Mouse (Mus musculus) spleen, postnatal 36 days (tissue): ENCODE data around the gene Phospho2.

Experiments
- DNase-seq, 2 experiments: peaks; one replicate each; pipeline ENCODE4 v3.0.0; 2022; ENCODE audit warnings: low spot score in 2 of 2, mixed read lengths in 1 of 2

Gene Phospho2

DNA sequence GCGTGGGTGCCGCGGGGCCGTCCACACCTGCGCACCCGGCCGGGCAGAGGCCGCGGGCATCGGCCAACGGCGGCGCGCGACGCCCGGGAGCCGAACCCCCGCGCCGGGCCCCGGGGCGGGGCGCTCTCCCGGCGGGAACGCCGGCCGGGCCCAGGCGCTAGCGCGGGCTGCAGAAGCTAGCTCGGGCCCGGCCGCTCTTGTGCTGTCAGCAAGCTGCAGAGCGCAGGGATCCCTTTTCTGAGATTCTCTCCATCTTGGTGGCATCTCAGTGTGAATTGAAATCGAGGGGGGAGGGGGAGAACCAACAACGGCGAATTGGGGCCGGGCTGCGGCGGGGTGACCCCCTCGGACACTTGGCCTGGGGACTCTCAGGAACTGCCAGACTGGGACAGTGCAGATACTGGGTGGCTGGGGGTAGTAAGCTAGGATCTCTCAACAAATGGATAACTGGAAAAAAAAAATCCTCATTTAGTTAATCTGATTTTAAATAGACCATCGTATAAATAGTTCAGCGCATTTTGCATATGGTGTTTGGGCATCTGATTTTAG lies 33.8 kb downstream of the Phospho2 start:
- no peak for DNase-seq

DNA sequence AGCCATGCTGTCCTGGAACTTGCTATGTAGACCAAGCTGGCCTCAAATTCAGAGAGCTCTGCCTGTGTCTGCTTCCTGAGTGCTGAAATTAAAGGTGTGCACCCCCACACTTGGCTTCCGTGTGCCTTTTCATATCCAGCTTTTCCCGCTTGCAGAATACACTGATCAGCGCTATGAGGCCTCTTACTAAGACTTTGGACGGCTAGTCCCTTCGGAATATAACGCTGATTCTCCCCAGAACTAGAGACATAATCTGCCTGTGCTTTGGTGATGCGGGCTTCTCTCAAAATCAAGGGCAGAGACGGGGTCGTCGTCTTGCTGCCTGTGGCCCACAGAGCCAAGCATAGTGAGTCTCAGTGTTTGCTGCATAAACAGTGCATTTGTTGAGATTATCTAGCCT lies 36.5 kb downstream of the Phospho2 start:
- no peak for DNase-seq

DNA sequence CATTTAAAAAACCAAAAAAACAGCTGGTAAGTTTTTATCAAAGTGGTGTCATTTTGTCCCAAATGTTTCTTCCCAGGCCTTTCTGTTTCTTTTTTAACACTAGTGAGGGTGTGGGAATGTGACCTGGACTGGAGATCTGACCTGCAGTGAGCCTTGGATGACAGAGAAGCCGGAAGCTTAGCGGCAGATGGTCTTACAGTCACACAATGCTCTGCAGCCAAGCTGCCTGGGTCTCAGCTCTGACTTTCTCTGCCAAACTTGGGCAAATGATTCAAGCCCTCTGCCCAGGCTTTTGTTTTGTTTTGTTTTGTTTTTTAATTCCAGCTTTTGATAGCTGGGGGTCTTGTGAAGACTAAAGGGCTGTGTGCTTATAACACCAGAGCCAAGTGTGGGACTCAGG lies 37.0 kb downstream of the Phospho2 start:
- DNase-seq, result no peak

DNA sequence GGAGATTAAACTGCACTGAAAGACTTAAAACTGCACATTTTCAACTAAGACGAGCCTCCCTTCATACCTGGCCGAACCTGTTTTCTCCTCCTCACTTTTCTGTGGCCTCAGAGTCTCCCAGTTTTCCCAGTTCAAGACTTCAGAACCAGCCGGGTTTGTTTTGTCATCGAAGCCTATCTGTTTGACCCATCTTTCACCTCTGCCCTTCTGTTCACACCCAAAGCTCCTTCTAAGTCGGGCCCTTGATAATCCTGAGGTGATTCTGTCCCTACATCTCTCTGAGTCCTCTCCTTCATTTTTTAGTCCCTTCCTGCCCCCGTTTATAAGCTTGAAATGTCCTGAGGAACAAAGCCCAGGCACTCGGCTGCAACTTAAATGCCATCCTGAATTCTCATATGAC lies 38.6 kb downstream of the Phospho2 start:
- no peak for DNase-seq

DNA sequence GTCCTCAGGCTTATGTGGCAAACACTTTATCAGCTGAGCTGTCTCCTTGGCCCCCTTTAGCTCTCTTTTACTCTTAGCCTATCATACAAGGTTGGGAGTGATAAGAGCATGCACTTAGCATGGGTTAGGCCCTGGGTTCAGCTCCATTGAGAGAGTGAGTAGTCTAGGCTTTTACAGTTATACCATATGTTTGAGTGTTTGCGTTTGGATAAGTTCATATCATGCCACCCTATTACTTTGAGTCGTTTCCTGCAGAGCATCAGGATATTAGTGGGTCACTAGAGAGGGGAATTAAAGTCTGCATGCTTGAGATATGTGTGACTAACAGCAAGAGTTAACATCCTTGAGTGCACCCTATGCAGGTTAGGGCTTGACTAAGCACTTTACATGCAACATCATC lies 40.3 kb downstream of the Phospho2 start:
- no peak for DNase-seq

DNA sequence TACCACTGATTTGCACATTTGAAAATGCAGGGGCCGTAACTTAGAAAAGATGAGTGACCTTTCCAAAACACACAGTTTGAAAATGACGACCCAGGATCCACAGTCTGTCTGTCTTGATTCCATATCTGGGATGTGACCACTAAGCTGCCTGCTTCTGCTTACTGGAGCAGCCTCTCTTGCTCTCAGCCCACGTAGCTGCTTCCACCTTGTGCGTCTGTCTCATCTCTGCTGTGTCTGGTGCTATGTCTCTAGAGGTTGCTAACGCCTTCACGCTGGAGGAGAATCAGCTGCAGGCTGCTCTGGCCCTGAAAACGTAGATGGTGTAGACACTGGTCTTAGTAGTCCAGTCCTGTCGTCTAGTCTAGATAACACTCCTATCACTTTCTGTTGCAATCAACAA lies 40.7 kb downstream of the Phospho2 start:
- no peak for DNase-seq

DNA sequence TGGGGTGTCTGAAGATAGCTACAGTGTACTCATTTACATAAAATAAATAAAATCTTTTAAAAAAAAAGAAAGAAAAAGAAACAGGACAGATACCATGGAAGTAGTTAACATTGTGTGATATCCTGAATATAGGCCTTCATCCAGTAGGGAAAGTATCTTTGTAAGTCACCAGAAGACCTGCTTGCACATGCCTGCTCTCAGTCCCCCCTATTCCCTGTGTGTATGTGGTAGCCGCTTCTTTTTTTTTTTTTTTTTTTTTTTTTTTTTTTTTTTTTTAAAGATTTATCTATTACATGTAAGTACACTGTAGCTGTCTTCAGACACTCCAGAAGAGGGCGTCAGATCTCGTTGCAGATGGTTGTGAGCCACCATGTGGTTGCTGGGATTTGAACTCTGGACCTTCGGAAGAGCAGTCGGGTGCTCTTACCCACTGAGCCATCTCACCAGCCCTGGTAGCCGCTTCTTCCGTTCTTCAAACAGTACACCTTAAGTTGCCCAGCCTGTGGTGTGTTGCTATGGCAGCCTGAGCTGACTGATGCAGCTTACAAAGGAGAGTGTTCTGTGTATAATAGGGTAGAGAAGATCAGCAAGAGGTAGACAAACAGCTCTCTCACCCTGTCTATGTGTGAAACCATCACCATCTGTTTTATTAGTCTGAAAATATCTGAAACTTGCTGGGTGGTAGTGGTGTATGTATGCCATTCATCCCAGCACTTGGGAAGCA lies 48.0 kb downstream of the Phospho2 start:
- DNase-seq, result no peak

DNA sequence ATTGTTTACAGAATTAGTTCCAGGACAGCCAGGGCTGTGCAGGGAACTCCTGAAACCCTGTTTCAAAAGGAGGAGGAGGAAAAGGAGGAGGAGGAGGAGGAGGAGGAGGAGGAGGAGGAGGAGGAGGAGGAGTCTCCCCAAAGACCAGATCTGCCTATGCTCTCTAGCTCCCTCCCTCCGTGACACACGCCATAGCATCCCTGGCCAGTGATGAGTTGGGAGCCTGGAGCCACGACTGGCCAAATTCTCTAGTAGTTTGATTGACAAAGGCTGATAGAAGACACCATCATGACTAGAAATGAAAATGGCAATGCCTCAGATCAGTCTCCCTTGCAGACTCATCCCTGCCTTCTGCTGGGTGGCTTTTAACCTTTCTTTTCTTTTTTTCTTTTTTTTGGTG lies 48.6 kb downstream of the Phospho2 start:
- no peak for DNase-seq

DNA sequence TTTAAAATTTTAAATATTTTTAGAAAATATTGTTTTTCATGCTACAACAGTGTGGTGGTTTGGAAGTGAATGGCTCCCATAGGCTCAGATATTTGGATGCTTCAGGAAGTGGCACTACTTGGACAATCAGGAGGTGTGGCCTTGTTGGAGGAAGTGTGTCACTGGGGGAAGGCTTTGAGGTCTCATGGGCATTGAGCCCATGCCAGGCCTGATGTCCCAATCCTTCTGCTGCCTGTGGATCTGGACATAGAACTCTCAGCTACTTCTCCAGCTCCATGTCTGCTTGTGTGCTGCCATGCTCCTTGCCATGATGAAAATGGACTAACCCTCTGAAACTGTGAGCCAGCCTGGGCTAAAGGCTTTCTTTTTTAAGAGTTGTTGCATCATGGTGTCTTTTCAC lies 49.3 kb downstream of the Phospho2 start:
- no peak for DNase-seq

DNA sequence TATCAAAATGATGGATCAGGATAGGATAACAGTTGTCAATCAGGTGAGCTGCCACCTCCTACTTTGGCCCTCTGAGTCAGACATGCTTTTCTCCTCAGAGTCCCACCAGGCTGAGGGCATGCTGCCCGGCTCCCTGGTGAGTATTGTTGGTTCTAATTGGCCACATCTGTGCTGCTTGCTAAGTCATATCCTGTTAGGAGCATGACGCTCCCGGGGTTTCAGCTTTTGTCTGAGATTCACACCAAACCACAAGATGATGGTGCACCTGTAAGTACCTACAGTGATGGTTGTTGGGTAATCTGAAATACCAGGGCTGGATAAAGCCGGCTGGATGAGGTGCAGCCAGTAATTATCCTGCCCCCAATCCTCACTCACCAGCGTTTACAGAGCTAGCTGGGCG lies 50.8 kb downstream of the Phospho2 start:
- DNase-seq, result no peak

DNA sequence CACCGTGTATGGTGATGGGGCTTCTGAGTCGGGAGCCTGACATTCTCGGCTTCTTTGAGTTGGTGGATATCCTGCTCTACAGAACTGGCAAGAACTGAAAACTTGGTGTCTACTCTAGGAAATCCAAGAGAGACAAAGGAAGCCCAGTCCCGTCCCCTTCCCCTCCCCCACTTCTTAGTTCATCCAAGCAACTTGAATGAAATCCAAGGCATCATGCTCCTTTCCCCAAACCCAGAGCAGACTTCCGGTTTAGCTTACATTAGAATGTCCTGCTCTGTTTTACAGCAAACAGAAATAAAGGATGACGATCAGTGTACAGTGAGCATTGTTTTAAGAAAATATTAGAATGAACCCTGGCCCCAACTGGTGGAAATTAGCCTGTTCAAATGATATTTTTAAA lies 59.8 kb downstream of the Phospho2 start:
- DNase-seq, result no peak
